Mouse (Mus musculus) forebrain, postnatal 0 days (tissue): ENCODE results near the gene Nlk. TPM values are rescaled to one million over a fixed set of nuclear protein-coding genes. Genes with fewer than 3 reads are reported as not detected.

Experiments used
- ATAC-seq: fragments of 200-750 bp; cut with Nextera tagmentation; 2 replicates; pipeline ENCODE4 v1.8.0; 2017; ENCODE audit warnings: mild to moderate bottlenecking, moderate library complexity
- DNase-seq: peaks from one replicate; pipeline ENCODE4 v3.0.0-alpha.2; 2015
- H3K27ac ChIP-seq: fragments of 300-500 bp; sonication (generic); 2 replicates; pipeline ENCODE4 v1.5.1; 2014; ENCODE audit warnings: low read depth, mild to moderate bottlenecking, antibody characterized with exemption, low read length, moderate library complexity, mixed read lengths
- H3K27me3 ChIP-seq: fragments of 300-500 bp; sonication (generic); 2 replicates; pipeline ENCODE4 v1.6.1; 2014; ENCODE audit warnings: mild to moderate bottlenecking, low read length, mixed read lengths; ENCODE audit not compliant: insufficient read depth
- H3K36me3 ChIP-seq: fragments of 300-500 bp; sonication (generic); 2 replicates; pipeline ENCODE4 v1.6.1; 2014; ENCODE audit warnings: mild to moderate bottlenecking, moderate library complexity; ENCODE audit not compliant: insufficient read depth
- H3K4me1 ChIP-seq: fragments of 300-500 bp; sonication (generic); 2 replicates; pipeline ENCODE4 v1.6.1; 2014; ENCODE audit warnings: antibody characterized with exemption; ENCODE audit not compliant: insufficient read depth
- H3K4me2 ChIP-seq: fragments of 300-500 bp; sonication (generic); 2 replicates; pipeline ENCODE4 v1.6.1; 2014; ENCODE audit warnings: low read depth, mild to moderate bottlenecking, moderate library complexity
- H3K4me3 ChIP-seq: fragments of 300-500 bp; sonication (generic); 2 replicates; pipeline ENCODE4 v1.5.1; 2014; ENCODE audit warnings: low read depth, low read length, mixed read lengths
- H3K9ac ChIP-seq: fragments of 300-500 bp; sonication (generic); 2 replicates; pipeline ENCODE4 v1.6.1; 2014; ENCODE audit warnings: mild to moderate bottlenecking
- H3K9me3 ChIP-seq: fragments of 300-500 bp; sonication (generic); 2 replicates; pipeline ENCODE4 v1.6.1; 2016; ENCODE audit warnings: low read length
- CTCF ChIP-seq: sonication (generic); IDR thresholded peaks from 2 replicates; pipeline ENCODE4 v1.5.1; 2016; ENCODE audit warnings: antibody characterized with exemption, control low read depth, low read depth
- WGBS: fragments of 180-500 bp; shearing (Covaris S2); extraction: QIAGEN DNeasy Blood & Tissue Kit; methylation state at CpG from one replicate; pipeline ENCODE4 v1.1.7; 2014; 5-methylcytosine and 5-hydroxymethylcytosine counted together
- polyA plus RNA-seq: library from polyadenylated mRNA; unstranded; fragments of >200 nt; fragmentation: Nextera tagmentation; extraction: Ambion mirVana; gene quantifications from 2 replicates; pipeline ENCODE4 v1.2.1, GENCODE M21; 2015
- total RNA-seq: library from RNA; depleted of rRNA; stranded (reverse); fragments of >200 nt; gene quantifications from 2 replicates; pipeline ENCODE4 v1.2.3, GENCODE M21; 2014

The Nlk gene
- total and polyA plus RNA-seq, 2 experiments from 2014 or later = 27.8 to 43.1 TPM

- DNase-seq (no peak), ATAC-seq (no peak)
- no peaks in the 10 kb centered on the region for H3K4me1 ChIP-seq
- H3K27me3 ChIP-seq = no peaks in the 10 kb centered on the region
- no peak overlapping the region for H3K4me2 ChIP-seq
- no peak for TF ChIP-seq CTCF
- H3K4me3 ChIP-seq = no peak overlapping the region
- H3K9me3 ChIP-seq = no peaks in the 10 kb centered on the region
- no peak overlapping the region for H3K9ac ChIP-seq
- H3K27ac ChIP-seq = no peak overlapping the region
- WGBS = 85% methylated on average over 7 of the region's 7 CpGs
- H3K36me3 ChIP-seq = no peaks in the 10 kb centered on the region
These were observed 53.4 kb downstream of the Nlk start for GRCm38 (mm10) chr11:78643746-78644145.

DNA sequence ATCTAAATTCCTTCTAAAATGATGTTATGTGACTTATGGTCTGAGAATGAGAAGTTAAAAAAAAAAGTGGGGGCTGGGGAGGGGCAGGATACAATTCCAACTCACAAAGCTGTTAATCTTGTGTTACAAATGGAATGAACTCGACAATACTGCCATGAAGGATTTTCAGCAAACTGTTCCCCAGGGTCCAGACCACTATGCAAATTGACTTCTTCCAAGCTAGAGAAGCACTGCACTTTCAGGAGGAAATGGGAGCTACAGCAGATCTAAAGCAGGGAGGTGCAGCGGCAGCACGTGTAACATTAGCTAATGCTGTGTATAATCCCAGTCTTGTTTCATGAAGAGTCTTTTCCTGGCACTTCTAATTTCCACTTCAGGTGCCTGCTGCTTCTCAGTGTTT, 55.0 kb downstream of the Nlk start:
- DNase-seq (no peak), ATAC-seq (no peak)
- Histone ChIP-seq H3K27me3 (no peaks in the 10 kb centered on the region), H3K36me3 (no peaks in the 10 kb centered on the region), H3K4me1 (no peaks in the 10 kb centered on the region), H3K4me2 (no peak overlapping the region), H3K4me3 (no peak overlapping the region), H3K9ac (no peak overlapping the region), H3K27ac (no peak overlapping the region), H3K9me3 (no peaks in the 10 kb centered on the region)
- WGBS = 47% methylated on average over 3 of the region's 3 CpGs
- TF ChIP-seq CTCF = no peak

- ATAC-seq = no peak
- DNase-seq = peak; percentile 31
- Histone ChIP-seq H3K9ac (no peak overlapping the region), H3K9me3 (no peaks in the 10 kb centered on the region), H3K4me3 (no peak overlapping the region), H3K27ac (no peak overlapping the region), H3K4me2 (no peak overlapping the region), H3K36me3 (no peaks in the 10 kb centered on the region), H3K27me3 (no peaks in the 10 kb centered on the region), H3K4me1 (no peaks in the 10 kb centered on the region)
- TF ChIP-seq CTCF = no peak
- 57% methylated on average over 3 of the region's 3 CpGs for WGBS
These were observed 56.1 kb downstream of the Nlk start for GRCm38 (mm10) chr11:78641088-78641487.

DNA sequence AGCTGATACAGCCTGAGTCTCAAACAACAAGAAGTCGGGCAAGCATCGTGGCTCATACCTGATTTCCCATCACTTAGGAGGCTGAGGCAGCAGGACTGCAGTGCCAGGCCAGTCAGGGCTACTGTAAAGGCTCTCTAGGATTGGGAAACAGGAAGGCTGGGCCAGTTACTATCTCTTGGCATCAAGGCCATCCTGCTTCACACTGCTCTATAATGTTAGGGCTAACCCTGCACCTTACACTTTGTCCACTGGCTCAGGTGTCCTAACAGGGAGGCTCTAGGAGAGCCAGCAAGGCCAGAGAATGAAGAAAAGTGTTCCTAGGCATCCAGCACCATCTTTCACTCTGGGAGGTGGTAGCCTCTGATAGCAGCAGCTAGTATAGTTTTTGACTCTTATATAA, 64.4 kb downstream of the Nlk start:
- WGBS = 95% methylated on average over 2 of the region's 2 CpGs
- no peaks in the 10 kb centered on the region for H3K9me3 ChIP-seq
- no peak for DNase-seq
- TF ChIP-seq CTCF = no peak
- no peak overlapping the region for H3K9ac ChIP-seq
- no peak for ATAC-seq
- no peaks in the 10 kb centered on the region for H3K27me3 ChIP-seq
- no peak overlapping the region for H3K27ac ChIP-seq
- no peaks in the 10 kb centered on the region for H3K36me3 ChIP-seq
- H3K4me1 ChIP-seq = 0 out of 2 replicates have a peak, but pooled peaks cover 4% of the 10 kb centered on the region
- no peak overlapping the region for H3K4me3 ChIP-seq
- H3K4me2 ChIP-seq = no peak overlapping the region

DNA sequence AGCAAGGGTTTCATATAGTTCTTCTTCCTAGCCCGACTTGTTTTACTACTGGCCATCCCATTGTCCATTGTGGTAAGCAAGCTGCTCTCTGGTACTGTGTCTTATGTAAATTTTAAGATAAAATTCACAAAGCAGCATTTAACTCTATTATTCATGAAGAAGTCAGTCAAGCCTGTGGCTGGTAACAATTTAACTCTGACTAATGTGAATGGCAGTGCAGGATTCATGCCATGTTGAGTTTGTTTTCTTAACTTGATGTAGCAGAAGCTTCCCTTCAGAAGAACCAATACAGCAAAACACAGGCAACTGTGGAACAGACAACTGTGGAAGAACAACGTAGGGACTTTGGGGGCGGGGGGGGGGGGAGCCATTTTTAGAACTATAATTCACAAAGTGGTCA, 68.3 kb downstream of the Nlk start:
- Histone ChIP-seq H3K36me3 (no peaks in the 10 kb centered on the region), H3K4me2 (no peak overlapping the region), H3K4me3 (no peak overlapping the region), H3K27me3 (no peaks in the 10 kb centered on the region), H3K27ac (no peak overlapping the region), H3K9me3 (no peaks in the 10 kb centered on the region), H3K4me1 (0 out of 2 replicates have a peak, but pooled peaks cover 4% of the 10 kb centered on the region), H3K9ac (no peak overlapping the region)
- DNase-seq (no peak), ATAC-seq (no peak)
- no peak for TF ChIP-seq CTCF
- WGBS = 77% methylated on average over 3 of the region's 3 CpGs

DNA sequence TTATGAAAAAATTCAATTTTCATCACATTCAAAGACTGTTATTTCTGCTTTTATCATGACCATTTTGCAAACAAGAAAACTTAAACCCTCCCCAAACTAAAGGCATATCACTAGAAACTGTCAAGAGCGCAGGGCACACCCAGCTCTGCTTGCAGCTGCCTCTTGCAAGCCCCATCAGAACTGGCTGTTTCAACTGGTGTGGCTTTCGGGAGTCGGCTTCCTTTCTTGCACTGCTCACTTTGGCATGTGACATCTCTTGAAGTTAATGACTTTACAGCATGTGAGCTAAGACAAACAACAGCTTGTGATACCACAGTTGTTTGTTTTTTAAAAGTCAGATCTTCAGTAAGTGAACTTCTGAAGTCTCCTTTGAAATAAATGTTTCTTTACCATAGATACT, 72.8 kb downstream of the Nlk start:
- Histone ChIP-seq H3K36me3 (no peaks in the 10 kb centered on the region), H3K27me3 (no peaks in the 10 kb centered on the region), H3K4me1 (0 out of 2 replicates have a peak, but pooled peaks cover 4% of the 10 kb centered on the region), H3K9me3 (no peaks in the 10 kb centered on the region), H3K9ac (no peak overlapping the region), H3K4me3 (no peak overlapping the region), H3K27ac (no peak overlapping the region), H3K4me2 (no peak overlapping the region)
- no peak for DNase-seq
- WGBS = 79% methylated on average over 3 of the region's 3 CpGs
- TF ChIP-seq CTCF = no peak
- ATAC-seq = no peak

GRCm38 (mm10) chr11:78621926-78622325, 75.2 kb downstream of the Nlk start:
- TF ChIP-seq CTCF = no peak
- no peaks in the 10 kb centered on the region for H3K4me1 ChIP-seq
- H3K27ac ChIP-seq = no peak overlapping the region
- no peaks in the 10 kb centered on the region for H3K27me3 ChIP-seq
- H3K36me3 ChIP-seq = no peaks in the 10 kb centered on the region
- H3K9ac ChIP-seq = no peak overlapping the region
- ATAC-seq (no peak), DNase-seq (no peak)
- no peak overlapping the region for H3K4me3 ChIP-seq
- no peak overlapping the region for H3K4me2 ChIP-seq
- no peaks in the 10 kb centered on the region for H3K9me3 ChIP-seq

DNA sequence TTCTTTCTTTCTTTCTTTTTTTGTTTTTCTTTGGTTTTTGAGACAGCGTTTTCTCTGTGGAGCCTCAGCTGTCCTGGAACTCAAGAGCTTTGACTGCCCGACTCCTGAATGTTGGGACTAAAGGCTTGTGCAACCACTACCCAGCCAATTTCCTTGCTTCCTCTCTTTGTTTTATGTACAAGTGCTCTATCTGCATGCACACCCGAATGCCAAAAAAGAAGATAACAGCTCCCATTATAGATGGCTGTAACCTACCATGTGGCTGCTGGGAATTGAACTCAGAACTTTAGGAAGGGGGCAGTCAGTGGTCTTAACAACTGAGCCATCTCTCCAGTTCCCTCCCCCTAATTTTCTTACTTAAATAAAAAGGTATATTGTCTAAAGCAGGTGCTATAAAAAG, 77.0 kb downstream of the Nlk start:
- Histone ChIP-seq H3K27ac (no peak overlapping the region), H3K9me3 (no peaks in the 10 kb centered on the region), H3K4me2 (no peak overlapping the region), H3K36me3 (no peaks in the 10 kb centered on the region), H3K4me1 (no peaks in the 10 kb centered on the region), H3K9ac (no peak overlapping the region), H3K27me3 (no peaks in the 10 kb centered on the region), H3K4me3 (no peak overlapping the region)
- WGBS = 93% methylated on average over 3 of the region's 3 CpGs
- no peak for TF ChIP-seq CTCF
- DNase-seq (no peak), ATAC-seq (no peak)
